Mouse (Mus musculus) c-Kit-positive CD71-positive TER-119-negative erythroid progenitor cells, embryonic 14.5 days (primary cell): ENCODE data around the gene Trim40.
A peak's percentile ranks its signal among the peaks of the same experiment; 100 is the strongest.
"Not testable (repeated sequence)": the region's sequence is repeated elsewhere in the genome, so short reads cannot be mapped to it uniquely, and the experiment has no call there.

Experiments used
- DNase-seq: peaks from one replicate; pipeline ENCODE4 v3.0.0-alpha.2; 2013; ENCODE audit warnings: low read depth

The Trim40 gene

GRCm38 (mm10) chr17:36893387-36893786 is 3.5 kb upstream of the Trim40 start:
- DNase-seq: no peak

DNA sequence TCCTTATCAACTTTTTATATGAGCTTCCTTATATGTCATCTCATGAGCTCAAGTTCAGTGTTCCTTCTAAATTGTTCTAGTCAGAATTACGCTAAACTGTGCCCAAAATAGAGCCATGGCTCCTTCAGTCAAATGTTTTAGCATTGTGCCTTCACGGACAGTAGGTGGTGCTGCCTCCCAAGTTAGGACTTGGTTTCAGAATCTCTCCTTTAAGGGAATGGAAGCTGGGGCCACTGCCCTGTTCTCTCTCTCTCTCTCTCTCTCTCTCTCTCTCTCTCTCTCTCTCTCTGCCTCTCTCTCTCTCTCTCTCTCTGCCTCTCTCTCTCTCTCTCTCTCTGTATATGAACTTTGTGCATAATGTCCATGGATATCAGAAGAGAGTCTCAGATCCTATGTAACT is 2.4 kb upstream of the Trim40 start:
- no peak for DNase-seq

- not testable (repeated sequence) for DNase-seq
These were observed 1.6 kb upstream of the Trim40 start for GRCm38 (mm10) chr17:36891496-36891895.

DNA sequence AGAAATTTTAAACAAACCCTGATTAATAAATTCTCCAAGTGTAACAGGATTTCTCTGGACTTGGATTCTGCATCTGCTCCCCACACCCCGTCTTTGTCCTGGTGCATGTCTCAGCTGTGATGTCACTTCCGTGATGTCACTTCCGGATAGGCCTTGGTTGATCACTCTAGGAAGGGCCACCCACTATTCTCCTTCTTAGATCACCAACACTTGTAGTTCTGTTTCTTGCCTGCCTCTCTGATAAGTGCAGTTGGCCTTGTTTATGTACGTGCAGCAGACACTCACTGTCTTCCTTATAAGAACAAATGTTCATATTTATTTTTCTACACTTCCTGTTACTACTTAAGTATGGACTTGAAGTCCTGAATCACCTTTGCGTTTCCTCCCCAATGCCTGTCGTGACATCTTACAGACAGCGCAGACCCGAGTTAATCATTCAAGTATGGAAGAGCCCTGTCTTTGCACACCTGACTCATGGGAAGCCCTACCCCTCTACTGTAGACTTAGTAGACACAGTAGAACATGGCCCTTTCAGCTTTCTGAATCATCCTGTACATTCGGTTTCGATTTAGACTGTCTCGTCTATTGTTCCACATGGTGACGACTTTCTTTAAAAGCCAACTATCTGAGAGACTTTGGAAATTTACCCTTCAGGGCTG is 4.7 kb downstream of the Trim40 start:
- DNase-seq: no peak

- no peak for DNase-seq
These were observed 6.6 kb downstream of the Trim40 start for GRCm38 (mm10) chr17:36883350-36883749.

DNA sequence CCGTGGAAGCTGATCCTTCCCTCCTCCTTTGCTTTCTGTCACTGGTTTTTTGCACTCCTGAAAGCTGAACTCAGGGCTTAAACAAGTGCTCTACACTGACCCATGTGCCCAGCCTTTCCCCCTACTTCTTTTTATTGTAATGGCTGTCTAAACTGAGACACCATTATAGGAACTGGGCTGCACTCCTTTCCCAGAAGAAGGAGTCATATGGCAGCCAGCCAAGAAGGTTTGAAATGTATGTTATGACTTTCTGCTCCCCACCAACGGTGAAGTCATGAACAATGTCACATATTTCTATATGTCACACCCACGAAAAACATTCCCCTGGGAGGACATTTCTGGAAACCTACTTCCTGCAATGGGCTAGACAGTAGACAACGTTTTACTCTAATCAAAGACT is 15.3 kb downstream of the Trim40 start:
- no peak for DNase-seq

- no peak for DNase-seq
These were observed 19.7 kb downstream of the Trim40 start for GRCm38 (mm10) chr17:36869955-36870810.

DNA sequence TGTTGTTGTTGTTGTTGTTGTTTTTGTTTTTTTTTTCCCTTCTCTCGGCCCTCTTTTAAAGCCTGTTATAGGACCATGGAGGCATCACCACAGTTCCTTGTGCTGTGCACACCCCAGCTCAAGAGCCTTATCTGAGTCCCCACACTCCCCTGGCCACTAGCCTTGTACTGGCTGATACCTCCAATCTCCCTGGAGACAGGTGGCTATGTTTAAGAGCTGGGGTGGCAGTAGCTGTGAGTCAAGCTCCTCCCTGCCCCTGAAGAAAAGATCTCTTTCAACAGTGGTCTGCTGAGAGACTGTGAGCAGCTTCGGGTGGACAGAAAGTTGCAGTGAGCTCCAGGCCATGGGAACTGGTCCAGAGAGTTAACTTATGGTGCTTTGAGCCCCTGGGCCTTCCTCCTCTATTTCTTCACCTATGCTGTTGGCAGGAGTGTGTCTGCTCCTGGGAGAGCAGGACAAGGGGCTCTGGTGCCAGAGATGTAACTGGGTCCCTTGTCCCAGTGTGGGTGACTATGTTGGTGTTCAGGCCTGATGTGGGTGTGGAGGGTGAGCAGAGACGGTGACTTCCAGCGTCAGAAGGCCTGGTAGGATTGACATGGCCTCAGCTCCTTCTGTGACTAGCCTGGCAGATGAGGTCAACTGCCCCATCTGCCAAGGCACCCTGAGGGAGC is 20.5 kb downstream of the Trim40 start, which contains the start of gene Trim10:
Trim10 (plus strand) TSS at position 291 of the 671 bp plus-strand sequence.
- DNase-seq: peak; percentile 94

DNA sequence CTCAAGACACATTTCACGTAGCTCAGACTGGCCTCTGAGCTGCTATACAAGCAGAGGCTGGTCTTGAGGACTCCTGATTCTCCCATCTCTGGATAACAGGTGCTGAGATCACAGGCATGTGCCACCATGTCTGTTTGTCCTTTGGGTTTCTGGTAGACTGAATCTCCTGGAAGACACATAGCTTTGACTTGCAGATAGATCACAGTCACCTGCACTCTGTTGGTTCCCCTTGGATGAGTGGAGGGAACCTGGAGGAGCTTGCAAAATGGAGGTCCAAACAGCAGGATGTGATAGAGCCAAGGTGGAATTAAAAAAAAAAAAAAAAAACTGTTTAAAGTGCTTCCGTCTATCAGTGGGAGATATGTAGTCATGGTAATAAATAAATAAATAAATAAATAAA is 21.1 kb downstream of the Trim40 start:
- no peak for DNase-seq

GRCm38 (mm10) chr17:36866719-36867527 is 23.0 kb downstream of the Trim40 start, which contains the start of gene Trim15:
Gene Trim15, minus strand, starts transcription at chr17:36867210.
- no peak for DNase-seq

DNA sequence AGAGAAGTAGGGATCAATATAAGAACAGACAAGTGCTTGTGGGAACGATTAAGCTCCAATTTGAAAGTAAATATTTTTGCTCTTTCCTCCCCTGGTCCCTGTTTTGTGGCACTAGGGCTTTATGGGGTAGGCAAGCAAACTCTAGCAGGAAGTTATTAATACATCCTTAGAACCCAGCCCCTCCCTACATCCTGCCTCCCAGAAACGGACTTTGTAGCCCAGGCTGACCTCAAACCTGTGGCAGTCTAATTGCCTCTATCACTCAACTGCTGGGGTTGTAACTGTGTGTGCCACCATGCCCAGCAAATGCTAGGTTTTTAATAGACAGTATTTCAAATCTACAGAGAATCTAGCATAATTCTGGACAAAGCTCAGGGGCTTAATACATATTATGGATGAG is 28.2 kb downstream of the Trim40 start:
- no peak for DNase-seq

DNA sequence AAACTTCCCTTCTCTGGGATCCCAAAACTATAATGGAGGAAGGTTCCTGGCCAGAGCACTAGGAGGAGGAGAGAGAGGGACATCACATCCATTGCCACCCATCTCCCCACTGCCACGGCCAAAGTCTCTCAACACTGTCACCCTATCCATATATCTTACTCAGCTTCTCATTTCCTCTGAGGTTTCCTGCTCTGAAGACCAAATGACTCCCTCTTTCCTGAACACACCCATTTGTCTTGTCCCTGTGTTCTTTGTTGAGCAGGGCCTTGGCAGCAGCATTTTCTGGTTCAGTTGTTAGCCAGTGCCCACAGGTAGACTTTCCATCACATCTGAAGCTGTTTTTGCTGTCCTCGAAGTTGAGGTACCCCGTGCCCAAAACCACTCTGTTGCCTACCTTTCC is 31.7 kb downstream of the Trim40 start:
- DNase-seq: no peak

GRCm38 (mm10) chr17:36856236-36856635 is 33.7 kb downstream of the Trim40 start:
- DNase-seq: no peak

DNA sequence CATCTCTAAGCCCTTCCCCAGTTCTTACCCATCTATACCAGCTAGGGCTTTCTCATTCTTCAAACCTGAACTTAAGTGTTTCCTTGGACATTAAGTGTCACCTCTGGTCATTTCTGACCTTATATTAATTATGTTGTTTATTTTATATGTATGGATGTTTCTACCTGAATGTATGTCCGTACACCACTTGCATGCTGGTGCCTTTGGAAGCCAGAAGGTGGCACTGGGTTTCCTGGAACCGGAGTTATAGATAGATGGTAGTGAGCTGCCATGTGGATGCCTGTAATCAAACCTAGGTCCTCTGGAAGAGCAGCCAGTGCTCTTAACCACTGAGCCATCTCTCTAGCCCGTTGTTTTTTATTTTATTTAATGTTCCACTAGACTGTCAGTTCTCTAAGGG is 34.4 kb downstream of the Trim40 start:
- DNase-seq: no peak

DNA sequence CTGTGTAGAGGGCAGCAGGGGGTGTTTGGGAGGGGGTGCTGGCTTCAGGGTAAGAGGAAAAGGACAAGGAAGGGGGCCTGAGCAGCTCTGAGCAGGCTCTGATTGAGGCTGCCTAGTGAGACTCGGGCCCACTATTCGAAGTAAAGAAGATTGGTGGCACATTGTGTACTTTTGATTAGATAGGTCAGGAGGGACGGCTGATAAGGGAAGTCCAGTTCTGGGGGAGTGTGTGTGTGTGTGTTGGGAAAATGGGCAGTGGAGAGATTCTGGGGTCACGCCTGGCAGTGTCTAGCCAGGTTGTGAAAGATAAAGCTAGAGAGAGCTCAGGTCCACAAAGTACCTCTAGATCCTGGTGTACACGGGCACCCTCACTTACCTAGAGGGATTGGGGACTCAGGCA is 38.3 kb downstream of the Trim40 start:
- no peak for DNase-seq

DNA sequence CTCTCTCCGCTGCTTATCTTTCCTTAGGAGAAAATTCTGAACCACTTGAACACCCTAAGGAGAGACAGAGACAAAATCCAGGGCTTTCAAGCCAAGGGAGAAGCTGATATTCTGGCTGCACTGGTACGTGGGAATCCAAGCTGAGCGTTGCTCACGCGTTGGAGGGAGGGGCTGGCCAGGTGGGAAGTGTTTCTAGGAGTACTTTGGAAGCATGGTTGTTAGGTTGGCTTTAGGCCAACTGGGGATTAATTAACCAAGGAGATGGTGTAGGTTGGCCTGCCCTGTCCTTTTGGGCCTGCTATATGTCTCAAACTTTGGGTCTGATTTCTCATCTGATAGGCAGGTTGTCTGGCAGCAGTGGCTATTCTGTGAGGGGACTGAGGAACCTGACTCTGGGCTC is 38.7 kb downstream of the Trim40 start:
- no peak for DNase-seq

DNA sequence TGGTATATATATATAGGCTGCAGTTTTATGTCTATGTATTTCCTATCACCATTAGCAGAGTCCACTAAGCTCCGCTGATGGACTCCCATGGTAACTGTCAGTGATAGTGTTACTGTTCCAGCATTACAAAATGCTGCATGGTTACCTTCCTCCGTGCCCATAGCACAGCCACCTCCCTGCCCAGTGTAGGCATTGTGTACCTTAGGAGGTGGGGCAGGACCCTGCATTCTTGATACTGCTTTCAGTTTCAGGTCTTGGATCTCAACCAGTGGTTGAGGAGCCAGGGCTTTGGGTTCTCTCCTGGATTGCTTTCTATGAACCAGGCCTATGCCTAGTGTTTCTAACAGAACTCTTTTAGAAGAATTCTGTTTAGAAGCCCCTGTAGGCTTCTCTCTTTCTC is 39.9 kb downstream of the Trim40 start:
- no peak for DNase-seq

- no peak for DNase-seq
These were observed 41.0 kb downstream of the Trim40 start for GRCm38 (mm10) chr17:36848911-36849310.

DNA sequence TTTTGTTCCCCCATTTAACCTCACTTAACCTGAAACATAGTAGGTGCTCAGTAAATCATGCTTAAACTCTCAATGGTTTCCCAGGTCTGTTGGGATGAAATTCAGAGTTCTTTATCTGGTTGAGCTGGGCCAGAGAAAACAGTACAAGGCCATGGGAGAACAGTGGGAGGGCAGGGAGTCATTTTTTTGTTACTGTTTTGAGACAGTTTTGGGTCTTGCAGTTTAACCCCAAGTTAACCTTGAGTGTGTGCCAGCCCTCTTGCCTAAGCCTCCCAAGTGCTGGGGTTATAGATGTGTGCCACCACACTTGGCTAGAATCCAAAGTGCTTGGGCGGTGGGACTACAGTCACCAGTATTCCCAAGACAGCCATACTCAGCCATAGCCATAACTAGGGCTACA is 45.2 kb downstream of the Trim40 start:
- no peak for DNase-seq

DNA sequence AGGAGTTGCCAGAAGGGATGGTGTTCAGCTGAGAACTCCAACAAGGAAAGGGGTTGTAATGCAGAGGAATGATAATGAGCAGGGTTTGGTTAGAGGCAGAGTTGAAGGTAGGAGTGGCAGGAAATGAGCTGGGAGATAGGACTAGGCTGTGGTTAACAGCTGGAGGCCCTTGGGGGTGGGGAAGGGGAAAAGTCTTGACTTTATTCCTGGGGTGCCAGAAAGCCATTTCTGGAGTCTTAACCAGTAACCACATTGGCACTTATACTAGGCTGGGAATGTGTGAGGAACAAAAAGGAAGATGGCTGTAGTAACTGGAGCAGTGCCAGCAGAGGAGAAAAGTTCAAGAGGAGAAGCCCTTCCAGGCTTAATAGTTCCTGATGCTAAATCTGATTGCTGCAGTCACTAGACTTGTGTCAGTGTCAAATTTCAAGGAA is 45.6 kb downstream of the Trim40 start:
- no peak for DNase-seq

DNA sequence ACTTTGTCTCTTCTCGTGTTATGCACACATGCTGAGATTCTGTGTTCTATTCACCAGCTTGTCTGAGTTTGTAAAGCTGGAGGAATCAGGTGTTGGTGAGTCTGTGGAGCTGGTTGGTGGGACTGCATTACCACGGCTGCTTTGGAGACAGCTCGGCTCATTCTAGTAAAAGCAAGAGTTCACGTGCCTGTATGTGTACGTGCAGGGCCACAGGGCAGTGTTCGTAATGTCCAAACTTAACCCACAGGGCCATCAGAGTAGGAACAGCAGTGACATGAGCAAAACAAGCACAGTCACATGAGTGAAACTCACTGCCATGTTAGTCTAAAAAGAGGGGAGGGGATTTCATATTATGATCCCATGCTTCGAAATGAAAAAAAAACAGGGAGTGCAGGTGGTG is 46.2 kb downstream of the Trim40 start:
- no peak for DNase-seq

DNA sequence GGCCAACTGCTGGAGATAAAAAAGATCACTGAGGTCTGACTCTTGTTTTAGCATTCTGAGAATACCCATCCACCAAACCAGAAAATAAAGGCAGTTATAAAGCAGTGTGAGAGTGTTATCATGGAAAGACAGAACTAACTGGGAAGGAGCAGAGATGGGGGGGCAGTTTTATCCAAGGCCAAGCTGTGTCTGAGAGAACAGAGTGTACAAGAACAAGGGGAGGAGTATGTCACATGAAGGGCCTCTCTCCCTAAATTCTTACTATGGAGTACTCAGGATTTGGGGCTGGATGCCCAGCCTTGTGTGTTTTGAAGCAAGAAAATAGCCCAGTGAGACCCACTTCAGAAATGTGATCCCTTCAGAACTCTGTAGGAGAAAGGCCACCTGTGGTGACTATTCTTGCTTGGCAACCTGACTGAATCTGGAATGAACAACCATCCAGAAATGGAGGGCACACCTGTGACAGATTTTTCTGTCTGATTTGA is 48.9 kb downstream of the Trim40 start:
- DNase-seq: no peak
